Mouse (Mus musculus): ENCODE data around the gene Dlgap3. TPM values are rescaled to one million over a fixed set of nuclear protein-coding genes. Genes with fewer than 3 reads are reported as not detected.

The Dlgap3 gene
- polyA plus RNA-seq, 1 experiment from 2014 or later = 11.6 TPM

Other genes starting within 250 kb of the Dlgap3 start
- 26.3 and 31.3 TPM in 2 replicates for gene Zmym4, start 201.1 kb upstream of the Dlgap3 start, polyA plus RNA-seq (2015; fragmentation: Nextera tagmentation; extraction: Ambion mirVana)
- 98.9 and 102 TPM in 2 replicates for gene Sfpq, start 147.9 kb upstream of the Dlgap3 start, polyA plus RNA-seq (2015; fragmentation: Nextera tagmentation; extraction: Ambion mirVana)
- 28.3 and 31.3 TPM in 2 replicates for gene Zmym1, start 108.1 kb upstream of the Dlgap3 start, polyA plus RNA-seq (2015; fragmentation: Nextera tagmentation; extraction: Ambion mirVana)
- gene Zmym6, start 91.8 kb upstream of the Dlgap3 start, polyA plus RNA-seq (2015; fragmentation: Nextera tagmentation; extraction: Ambion mirVana) = 32.6 and 35.0 TPM in 2 replicates
- 13.1 and 14.2 TPM in 2 replicates for gene Tmem35b, start 45.5 kb upstream of the Dlgap3 start, polyA plus RNA-seq (2015; fragmentation: Nextera tagmentation; extraction: Ambion mirVana)
- gene Smim12, start 74.6 kb downstream of the Dlgap3 start, polyA plus RNA-seq (2015; fragmentation: Nextera tagmentation; extraction: Ambion mirVana) = 52.2 and 53.8 TPM in 2 replicates
- gene Gja4, start 144.8 kb downstream of the Dlgap3 start, polyA plus RNA-seq (2015; fragmentation: Nextera tagmentation; extraction: Ambion mirVana) = 13.3 and 14.6 TPM in 2 replicates
- not detected in 2 replicates for gene Gjb3, start 161.6 kb downstream of the Dlgap3 start, polyA plus RNA-seq (2015; fragmentation: Nextera tagmentation; extraction: Ambion mirVana)
- 0.17 TPM in 1 of 2 replicates, not detected in the other for gene Gjb4, start 184.9 kb downstream of the Dlgap3 start, polyA plus RNA-seq (2015; fragmentation: Nextera tagmentation; extraction: Ambion mirVana)
- 0.14 TPM in 1 of 2 replicates, not detected in the other for gene Gjb5, start 189.0 kb downstream of the Dlgap3 start, polyA plus RNA-seq (2015; fragmentation: Nextera tagmentation; extraction: Ambion mirVana)

All from forebrain, embryonic 15.5 days (tissue).